In genomic region chr9:107630576-107630975, GRCm38 (mm10) we compare ENCODE assay signal across 8 mouse cellular contexts. TPM values are rescaled to one million over a fixed set of nuclear protein-coding genes. Genes with fewer than 3 reads are reported as not detected.
DNase-seq lines count a peak whose midpoint lies in the region; ATAC-seq lines count a peak whose summit lies in the region.

No protein-coding gene starts in this region.

- peak; percentile 20 for DNase-seq in kidney, postnatal 14 days
- DNase-seq in kidney, postnatal 10 days: no peak
- DNase-seq in NIH3T3 (ENCODE audit: low read depth): peak; percentile 48
- DNase-seq in forebrain, embryonic 10.5 days (ENCODE audit: extremely low spot score, low spot score): peak; percentile 84
- DNase-seq in layer of hippocampus, postnatal 14 days (ENCODE audit: low spot score in 2 of 2): peak; percentile 54 to 76
- no peak for DNase-seq in spleen, postnatal 10 days (ENCODE audit: low spot score in 2 of 2)
- DNase-seq in cerebellum, adult 9-10 months: no peak

- WGBS in forebrain, embryonic 10.5 days: 0% methylated on average over 4 of the region's 4 CpGs
- 4% methylated on average over 4 of the region's 4 CpGs for WGBS in neural tube, embryonic 14.5 days

- peak overlapping the region; percentile 27; the same call in 1 of the 2 replicates for H3K4me2 ChIP-seq in neural tube, embryonic 14.5 days (ENCODE audit: low read depth, low read length)

- H3K27me3 ChIP-seq in forebrain, embryonic 10.5 days (ENCODE audit: poor library complexity, severe bottlenecking): no peaks in the 10 kb centered on the region
- no peaks in the 10 kb centered on the region for H3K27me3 ChIP-seq in neural tube, embryonic 14.5 days (ENCODE audit: control insufficient read depth, insufficient read depth, low read length)

- peak overlapping the region; percentile 97 for H3K27ac ChIP-seq in forebrain, embryonic 10.5 days
- peak overlapping the region; percentile 90 for H3K27ac ChIP-seq in neural tube, embryonic 14.5 days (ENCODE audit: low read depth, low read length)

- H3K4me3 ChIP-seq in forebrain, embryonic 10.5 days: peak overlapping the region; percentile 80
- no peak overlapping the region for H3K4me3 ChIP-seq in neural tube, embryonic 14.5 days (ENCODE audit: low read depth, low read length)

- peak overlapping the region; percentile 41; the same call in 1 of the 2 replicates for H3K9ac ChIP-seq in neural tube, embryonic 14.5 days (replicated peaks; ENCODE audit: low read depth, low read length)

- H3K9me3 ChIP-seq in forebrain, embryonic 10.5 days: no peaks in the 10 kb centered on the region
- H3K9me3 ChIP-seq in neural tube, embryonic 14.5 days (ENCODE audit: control insufficient read depth, low read length): no peaks in the 10 kb centered on the region

- peaks cover 99% of the 10 kb centered on the region for H3K4me1 ChIP-seq in forebrain, embryonic 10.5 days
- peaks cover 77% of the 10 kb centered on the region for H3K4me1 ChIP-seq in neural tube, embryonic 14.5 days (ENCODE audit: control insufficient read depth, insufficient read depth, low read length)

- H3K36me3 ChIP-seq in forebrain, embryonic 10.5 days (replicated peaks): peaks cover 68% of the 10 kb centered on the region
- H3K36me3 ChIP-seq in neural tube, embryonic 14.5 days (ENCODE audit: control insufficient read depth, insufficient read depth, low read length): no peaks in the 10 kb centered on the region

- ATAC-seq in neural tube, embryonic 14.5 days (ENCODE audit: low read depth): peak; percentile 15; the same call in 1 of the 2 replicates

RNA-seq across cellular contexts. Expression of gene Gnai2, which starts 4.6 kb away (rescaled TPM):
- polyA plus RNA-seq in forebrain, embryonic 10.5 days (2016; fragmentation: Nextera tagmentation; extraction: Ambion mirVana): 526 and 533 TPM in 2 replicates
- 100 to 1,000 TPM; 215 to 224 TPM for total RNA-seq in layer of hippocampus, postnatal 14 days (2021)
- 234 and 258 TPM in 2 replicates for polyA plus RNA-seq in neural tube, embryonic 14.5 days (2014; fragmentation: Nextera tagmentation; extraction: Ambion mirVana)

RNA-seq across cellular contexts. Expression of gene Sema3b, which starts 21.5 kb away (rescaled TPM):
- 1.4 and 2.0 TPM in 2 replicates for polyA plus RNA-seq in forebrain, embryonic 10.5 days (2016; fragmentation: Nextera tagmentation; extraction: Ambion mirVana)
- 1 to 10 TPM; 2.0 to 4.9 TPM for total RNA-seq in layer of hippocampus, postnatal 14 days (2021)
- 2.8 and 5.3 TPM in 2 replicates for polyA plus RNA-seq in neural tube, embryonic 14.5 days (2014; fragmentation: Nextera tagmentation; extraction: Ambion mirVana)

RNA-seq across cellular contexts. Expression of gene Slc38a3, which starts 38.8 kb away (rescaled TPM):
- polyA plus RNA-seq in forebrain, embryonic 10.5 days (2016; fragmentation: Nextera tagmentation; extraction: Ambion mirVana): 8.8 and 9.0 TPM in 2 replicates
- total RNA-seq in layer of hippocampus, postnatal 14 days (2021): 10 to 100 TPM; 83.3 to 98.4 TPM
- 31.3 and 36.6 TPM in 2 replicates for polyA plus RNA-seq in neural tube, embryonic 14.5 days (2014; fragmentation: Nextera tagmentation; extraction: Ambion mirVana)

RNA-seq across cellular contexts. Expression of gene Ifrd2, which starts 43.1 kb away (rescaled TPM):
- polyA plus RNA-seq in forebrain, embryonic 10.5 days (2016; fragmentation: Nextera tagmentation; extraction: Ambion mirVana): 58.6 and 66.8 TPM in 2 replicates
- total RNA-seq in layer of hippocampus, postnatal 14 days (2021): 10 to 100 TPM; 12.1 to 13.0 TPM
- 15.0 and 17.8 TPM in 2 replicates for polyA plus RNA-seq in neural tube, embryonic 14.5 days (2014; fragmentation: Nextera tagmentation; extraction: Ambion mirVana)

RNA-seq across cellular contexts. Expression of gene Gnat1, which starts 48.9 kb away (rescaled TPM):
- polyA plus RNA-seq in forebrain, embryonic 10.5 days (2016; fragmentation: Nextera tagmentation; extraction: Ambion mirVana): 3.9 and 4.1 TPM in 2 replicates
- under 1 TPM in 1 of 2 experiments, not detected in 1; 0.60 TPM for total RNA-seq in layer of hippocampus, postnatal 14 days (2021)
- 1.4 and 2.7 TPM in 2 replicates for polyA plus RNA-seq in neural tube, embryonic 14.5 days (2014; fragmentation: Nextera tagmentation; extraction: Ambion mirVana)

Comparison
In these comparisons a context has a peak if more than half of its experiments do, and no peak if none do; other contexts are left out.
1. DNase-seq: peak in kidney, postnatal 14 days (single experiment), NIH3T3 (single experiment), forebrain, embryonic 10.5 days (single experiment) and layer of hippocampus, postnatal 14 days (2 of 2); none in kidney, postnatal 10 days (single experiment), spleen, postnatal 10 days (0 of 2) and cerebellum, adult 9-10 months (single experiment).